Mouse (Mus musculus) cerebellum, adult 2 months (tissue): ENCODE measurements around the gene Gm21188.
"Not testable (repeated sequence)": the region's sequence is repeated elsewhere in the genome, so short reads cannot be mapped to it uniquely, and the experiment has no call there.

ENCODE experiments used
- CTCF ChIP-seq: fragments of 200-500 bp; IDR thresholded peaks from 2 replicates; pipeline ENCODE4 v1.5.1; 2011; ENCODE audit warnings: low read depth, mild to moderate bottlenecking, control low read depth, low read length, moderate library complexity, borderline replicate concordance; ENCODE audit not compliant: insufficient read depth
- POLR2A ChIP-seq: fragments of 200-500 bp; IDR thresholded peaks from 2 replicates; pipeline ENCODE4 v1.6.1; 2011; ENCODE audit warnings: low read length, control low read depth, borderline replicate concordance; ENCODE audit not compliant: insufficient read depth

DNA sequence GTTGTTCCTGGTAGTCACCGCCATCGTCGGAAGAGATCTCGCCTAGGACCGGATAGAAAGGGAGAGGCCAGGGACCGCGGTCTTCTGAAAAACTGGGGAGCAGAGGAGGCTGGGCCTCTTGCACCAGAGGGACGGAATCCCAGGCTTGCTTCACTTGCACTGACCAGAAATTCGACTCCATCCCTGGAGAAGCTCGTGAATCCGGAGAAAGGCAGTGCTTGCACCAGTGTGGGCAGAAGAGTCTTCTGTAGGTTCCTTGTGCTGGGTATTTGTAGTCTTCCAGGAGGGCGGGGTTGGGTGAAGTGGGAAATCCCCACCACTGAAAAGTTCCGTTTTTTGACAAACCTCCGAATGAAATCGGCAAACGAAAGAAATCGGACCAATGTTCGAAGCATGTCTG, 16.8 kb downstream of the Gm21188 start:
- TF ChIP-seq POLR2A, CTCF: not testable (repeated sequence)
